Mouse (Mus musculus): ENCODE results near the gene Tada2a. TPM values are rescaled to one million over a fixed set of nuclear protein-coding genes. Genes with fewer than 3 reads are reported as not detected.

Gene Tada2a
- total RNA-seq, 2 experiments from 2014 or later = 6.6 to 8.3 TPM

DNA sequence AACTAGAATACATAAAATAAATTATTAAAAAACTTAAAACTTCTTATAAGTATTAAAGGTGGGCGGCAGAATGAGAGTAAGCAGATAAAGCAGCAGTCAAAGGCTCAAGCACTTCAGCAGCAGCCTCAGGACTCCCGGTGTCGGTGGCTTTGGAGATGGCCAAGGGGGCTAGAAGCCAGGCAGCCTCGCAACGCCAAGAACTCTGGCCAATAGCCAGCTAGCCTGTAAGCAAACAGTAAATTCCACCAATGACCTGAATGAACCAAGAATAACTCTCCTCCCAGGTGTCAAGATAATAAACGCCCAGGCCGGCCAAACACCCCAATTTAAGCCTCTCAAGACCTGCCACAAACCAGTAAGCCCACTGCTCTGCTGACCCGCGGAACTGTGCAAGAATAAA lies 13.8 kb downstream of the Tada2a start:
- peak; percentile 66 for DNase-seq

DNA sequence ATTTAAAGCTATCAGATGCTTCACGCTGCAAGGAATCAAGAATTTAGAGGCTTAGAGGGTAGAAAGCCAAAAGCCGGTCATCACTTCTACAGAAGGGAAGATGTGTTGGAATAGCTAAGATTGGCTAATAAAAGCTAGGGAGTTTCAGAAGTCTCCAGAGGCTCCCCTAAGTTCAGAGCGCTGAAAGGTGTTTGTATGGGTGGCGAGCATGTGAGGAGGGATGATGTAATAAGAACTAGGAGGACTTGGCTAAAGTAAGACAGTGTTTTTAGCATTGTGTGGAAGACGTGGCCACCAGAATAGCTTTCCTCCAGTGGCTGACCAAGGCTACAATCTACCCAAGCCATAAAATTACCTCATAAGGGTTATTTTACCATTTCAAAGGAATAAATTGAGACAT lies 15.8 kb downstream of the Tada2a start:
- DNase-seq = peak in 1 of 2 experiments; percentile 7

DNA sequence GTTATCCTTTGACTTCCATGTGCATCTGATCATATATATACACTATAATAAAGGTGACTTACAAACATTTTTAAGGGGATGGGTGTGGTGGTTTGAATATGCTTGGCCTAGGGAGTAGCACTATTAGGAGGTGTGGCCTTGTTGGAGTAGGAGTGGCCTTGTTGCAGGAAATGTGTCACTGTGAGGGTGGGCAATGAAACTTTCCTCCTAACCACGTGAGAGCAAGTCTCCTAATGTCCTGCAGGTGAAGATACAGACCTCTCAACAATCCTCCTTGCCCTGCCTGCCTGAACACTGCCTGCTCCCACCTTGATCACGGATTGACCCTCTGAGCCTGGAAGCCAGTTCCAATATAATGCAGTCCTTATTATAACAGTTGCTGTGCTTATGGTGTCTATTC lies 22.3 kb downstream of the Tada2a start:
- DNase-seq = no peak

DNA sequence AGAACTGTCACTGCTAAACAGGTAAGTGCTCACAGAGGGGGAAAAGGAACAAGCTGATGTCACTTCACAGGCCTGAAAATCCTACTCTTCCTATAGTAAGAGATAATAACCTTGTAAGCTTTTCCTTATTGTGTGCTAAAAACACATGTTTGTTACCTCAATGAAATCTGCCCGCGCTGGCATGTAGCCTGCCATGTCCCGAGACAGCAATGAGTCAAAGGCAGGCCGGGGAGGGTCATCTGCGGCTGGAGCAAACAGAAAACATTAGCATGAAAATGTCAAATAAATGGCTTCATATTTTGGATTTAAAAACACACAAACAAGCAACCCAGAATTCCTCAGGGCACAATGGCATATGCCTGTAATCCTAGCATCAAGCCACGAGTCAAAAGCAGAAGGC lies 25.4 kb downstream of the Tada2a start:
- no peak for DNase-seq

DNA sequence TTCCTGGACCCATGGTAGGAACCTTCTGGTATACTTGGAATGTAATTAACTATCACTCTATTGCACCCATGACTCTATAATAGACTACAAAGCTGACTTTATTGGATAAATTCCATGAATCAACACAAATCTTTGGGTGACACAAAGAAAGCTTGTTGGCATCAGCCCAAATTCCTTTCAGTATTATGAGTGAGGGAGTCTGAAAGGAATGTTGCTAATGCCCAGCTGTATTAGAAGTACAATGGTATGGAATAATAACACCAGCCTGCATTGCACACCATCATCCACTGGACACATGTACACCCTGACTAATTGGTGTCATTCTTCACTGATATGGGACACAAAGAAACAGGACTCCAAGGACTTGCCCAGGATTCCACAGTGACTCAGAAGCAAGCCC lies 28.2 kb downstream of the Tada2a start:
- no peak for DNase-seq

DNA sequence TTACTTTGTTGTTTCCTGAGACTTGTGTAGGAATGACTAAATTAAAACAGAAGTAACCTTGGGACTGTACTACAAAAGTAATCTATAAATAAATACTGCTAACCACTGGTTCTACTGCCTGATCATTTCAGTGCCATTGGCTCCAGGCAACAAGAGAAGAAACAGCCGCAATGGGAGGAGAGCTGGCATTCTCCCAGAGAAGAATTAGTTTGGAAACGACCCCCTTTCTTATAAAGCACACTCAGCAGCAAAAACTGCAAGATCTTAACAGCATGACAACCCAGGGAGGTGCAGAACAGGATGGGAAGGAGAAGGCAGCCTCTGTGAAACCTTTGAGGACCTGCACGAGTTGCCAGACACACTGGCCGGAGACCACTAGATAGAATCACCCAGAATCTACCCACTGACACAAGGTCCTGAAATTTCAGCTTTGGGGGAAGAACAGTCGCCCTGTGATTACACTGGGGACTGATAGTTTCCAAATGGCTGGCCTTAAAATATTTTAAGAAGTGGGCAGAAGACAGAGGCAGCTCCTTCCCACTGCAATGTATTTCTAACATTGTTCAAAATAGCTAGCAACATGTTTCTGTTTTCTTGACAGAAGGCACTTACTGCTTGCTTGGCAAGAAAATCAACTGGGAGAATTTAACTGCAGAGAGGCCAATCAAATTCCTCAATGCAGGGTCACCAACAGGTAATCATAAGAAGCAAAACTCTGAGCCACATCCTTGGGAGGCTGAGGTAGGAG lies 32.0 kb downstream of the Tada2a start:
- DNase-seq = no peak

DNA sequence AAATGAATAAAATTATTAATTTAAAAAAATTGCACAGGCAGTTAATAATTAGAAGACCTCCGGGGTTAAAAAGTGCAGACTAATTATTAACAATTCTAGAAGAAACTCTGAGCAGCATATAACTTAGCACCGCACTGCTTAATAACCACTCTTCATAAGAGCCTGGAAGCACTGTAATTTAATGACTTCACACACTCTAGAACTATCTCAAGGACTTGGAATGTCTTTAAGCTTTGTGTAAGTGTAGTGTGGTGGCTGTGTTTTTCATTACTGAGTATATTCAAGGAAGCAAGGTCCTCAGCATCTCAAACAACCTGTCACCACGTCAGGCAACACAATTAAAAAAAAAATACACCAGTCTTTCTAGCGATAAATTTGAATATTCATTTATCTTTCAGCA lies 34.3 kb downstream of the Tada2a start:
- DNase-seq = no peak

DNA sequence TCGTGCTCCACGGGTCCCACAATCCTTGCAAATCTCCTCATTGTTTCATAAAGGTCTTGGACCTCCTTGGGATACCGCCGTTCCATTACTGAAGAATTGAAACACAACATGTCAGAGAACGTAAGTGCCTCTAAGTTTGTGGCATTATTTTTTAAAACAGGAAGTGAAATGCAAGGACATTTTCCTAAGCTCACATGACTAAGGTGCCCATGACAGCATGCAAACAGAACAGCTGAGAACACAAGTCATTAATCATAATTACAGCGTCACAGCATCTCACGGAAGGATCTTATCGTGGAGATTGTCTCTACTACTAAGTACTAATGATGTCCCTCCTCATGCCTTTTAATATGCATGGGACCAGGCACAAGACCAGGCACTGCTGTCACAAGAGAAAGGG lies 38.8 kb downstream of the Tada2a start:
- no peak for DNase-seq

DNA sequence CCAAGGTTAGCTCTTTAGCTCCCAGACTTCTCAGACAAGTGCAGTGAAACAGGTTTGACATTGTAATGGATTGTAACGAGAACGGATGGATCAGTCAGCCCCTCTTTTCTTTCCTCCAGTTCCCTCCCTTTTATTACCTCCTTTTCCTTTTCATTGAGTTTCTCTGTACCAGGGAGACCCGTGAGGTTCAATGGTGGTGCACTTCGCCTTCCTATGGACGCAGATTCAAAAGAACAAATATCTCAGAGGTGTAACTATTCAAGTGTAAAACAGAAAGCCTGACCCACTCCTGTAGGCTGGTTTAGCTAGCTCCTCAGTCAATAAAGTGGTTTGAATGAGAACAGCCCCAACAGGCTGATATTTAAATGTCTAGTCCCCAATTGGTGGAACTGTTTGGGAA lies 47.5 kb downstream of the Tada2a start:
- no peak for DNase-seq

DNA sequence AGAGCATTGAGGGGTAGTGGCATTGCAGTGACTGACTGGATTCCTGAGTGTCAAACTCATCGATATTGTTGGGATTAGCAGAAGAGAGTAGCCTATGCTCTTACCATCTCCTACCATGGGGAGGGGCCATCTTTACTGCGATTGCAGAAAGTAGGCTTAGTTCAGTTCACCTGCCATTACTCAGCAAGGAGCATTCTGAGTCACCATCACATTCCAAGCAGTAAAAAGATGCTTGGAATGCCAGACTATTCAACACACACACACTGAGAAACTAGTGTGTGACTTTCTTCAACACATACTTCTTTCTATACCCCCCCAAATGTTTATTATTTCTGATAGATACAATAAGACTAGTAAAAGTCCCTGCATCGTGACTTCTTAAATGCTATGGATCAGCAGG lies 49.1 kb downstream of the Tada2a start:
- DNase-seq = no peak

DNA sequence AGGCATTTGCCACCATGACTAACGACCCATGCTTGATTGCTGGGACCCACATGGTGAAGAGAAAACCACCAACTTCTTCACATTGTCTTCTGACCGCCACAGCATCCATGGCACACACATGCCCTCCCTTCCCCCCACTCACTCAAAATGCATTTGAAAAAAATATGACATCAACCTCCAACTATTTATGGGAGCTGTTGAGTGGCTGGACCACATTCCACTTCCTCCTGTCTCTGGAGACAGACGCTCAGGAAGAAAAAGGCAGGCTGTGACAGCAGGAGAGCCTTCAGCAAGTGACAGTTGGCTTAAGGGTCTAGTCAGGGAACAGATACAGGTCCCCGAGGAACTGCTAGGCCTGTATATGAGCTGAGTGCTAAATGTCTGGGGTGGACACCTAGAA lies 49.5 kb downstream of the Tada2a start:
- DNase-seq = no peak

DNA sequence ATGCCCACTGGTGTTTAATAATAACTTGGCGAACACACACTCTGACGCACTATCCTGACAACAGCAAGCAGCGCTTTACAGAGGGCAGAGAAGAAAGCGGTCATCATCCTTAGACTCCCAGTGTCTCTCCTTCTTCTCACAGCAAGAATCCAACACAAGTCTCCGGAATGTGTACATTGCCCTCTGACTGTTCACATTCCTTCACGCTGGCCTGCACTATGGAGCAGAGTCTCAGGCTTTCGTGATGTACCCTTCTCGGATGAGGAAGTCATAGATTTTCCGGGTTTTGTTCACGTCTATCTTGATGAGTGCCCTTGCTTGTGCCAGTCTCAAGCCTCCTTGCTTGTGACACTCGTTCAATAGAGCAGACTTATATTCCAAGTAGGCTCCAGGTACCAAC lies 50.0 kb downstream of the Tada2a start:
- no peak for DNase-seq

DNA sequence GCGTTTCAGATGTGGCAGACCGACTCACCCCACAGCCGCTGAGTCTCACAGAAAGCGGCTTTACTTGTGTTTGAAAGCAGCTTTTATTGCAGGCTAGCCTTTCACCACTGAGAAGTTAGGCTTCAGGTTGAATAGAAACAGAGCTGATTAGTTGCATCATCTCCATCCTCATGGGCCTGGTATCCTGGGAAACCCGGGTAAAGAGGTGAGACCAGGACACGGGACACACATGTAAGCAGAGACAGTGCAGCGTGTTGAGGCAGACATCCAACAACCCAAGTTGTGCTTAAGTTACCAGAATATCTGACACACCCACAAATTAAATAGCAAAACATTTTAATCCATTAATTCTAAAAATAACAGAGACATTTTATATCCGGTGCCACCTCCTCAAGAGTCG lies 50.8 kb downstream of the Tada2a start:
- DNase-seq = no peak

DNA sequence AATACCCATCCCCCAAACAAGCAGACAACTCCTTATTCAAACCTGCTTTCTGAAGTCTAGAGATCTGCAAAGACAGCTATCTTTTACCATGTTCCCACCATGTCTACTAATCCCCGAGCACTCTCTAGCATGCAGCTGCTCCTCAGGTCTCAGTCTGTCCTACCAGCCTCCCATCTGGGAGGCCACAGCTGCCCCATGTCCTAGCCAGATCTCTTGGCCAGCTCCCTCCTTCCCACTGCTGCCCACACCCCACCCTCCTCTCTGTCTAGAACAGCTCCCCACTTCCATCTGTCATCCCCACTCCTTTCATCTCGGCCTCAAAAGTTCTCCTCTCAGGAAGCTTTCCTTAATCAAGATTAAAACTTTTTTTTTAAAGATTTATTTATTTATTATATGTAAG lies 52.4 kb downstream of the Tada2a start:
- no peak for DNase-seq

DNA sequence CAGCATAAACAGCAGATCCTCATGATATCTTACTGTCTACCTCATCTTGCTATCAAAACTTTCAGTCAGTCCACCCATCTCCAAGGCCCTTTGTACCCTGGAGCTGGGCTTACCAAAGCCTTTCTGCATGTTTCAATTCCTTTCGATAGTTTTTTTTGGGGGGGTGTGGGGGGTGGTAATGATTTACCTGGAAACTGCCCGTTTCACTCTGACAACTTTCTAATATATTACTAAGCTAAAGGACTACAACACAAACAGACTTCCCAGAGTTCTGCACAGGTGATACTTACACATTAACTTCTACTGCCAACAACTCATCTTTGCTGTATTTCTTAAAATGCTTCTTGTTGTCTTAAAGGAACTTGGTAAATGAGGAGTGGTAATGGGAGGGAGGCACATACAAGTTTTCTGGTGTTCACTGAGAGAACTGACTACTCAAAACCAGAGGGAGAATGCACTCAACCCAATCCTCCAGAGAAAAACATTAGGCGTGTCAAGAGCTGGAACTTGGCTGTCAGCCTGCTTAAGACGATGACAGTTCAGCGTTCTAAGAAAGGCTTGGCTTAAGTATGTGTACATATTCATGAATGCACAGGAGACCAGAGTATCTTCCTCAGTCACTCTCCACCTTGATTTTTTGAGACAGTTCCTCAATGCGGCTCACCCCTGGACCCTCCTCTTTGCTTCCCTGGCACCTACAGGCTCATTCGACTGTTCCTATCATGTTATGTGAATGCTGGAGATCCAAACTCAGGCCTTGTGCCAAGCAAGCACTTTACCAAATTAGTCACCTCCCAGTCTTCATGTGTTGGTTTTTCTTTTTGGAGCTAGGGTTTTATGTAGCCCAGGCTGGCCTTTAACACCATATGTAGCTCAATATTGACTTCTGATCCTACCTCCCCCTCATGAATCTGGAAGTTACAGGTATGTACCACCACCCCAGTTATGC lies 55.3 kb downstream of the Tada2a start:
- DNase-seq = peak; percentile 29 to 34

DNA sequence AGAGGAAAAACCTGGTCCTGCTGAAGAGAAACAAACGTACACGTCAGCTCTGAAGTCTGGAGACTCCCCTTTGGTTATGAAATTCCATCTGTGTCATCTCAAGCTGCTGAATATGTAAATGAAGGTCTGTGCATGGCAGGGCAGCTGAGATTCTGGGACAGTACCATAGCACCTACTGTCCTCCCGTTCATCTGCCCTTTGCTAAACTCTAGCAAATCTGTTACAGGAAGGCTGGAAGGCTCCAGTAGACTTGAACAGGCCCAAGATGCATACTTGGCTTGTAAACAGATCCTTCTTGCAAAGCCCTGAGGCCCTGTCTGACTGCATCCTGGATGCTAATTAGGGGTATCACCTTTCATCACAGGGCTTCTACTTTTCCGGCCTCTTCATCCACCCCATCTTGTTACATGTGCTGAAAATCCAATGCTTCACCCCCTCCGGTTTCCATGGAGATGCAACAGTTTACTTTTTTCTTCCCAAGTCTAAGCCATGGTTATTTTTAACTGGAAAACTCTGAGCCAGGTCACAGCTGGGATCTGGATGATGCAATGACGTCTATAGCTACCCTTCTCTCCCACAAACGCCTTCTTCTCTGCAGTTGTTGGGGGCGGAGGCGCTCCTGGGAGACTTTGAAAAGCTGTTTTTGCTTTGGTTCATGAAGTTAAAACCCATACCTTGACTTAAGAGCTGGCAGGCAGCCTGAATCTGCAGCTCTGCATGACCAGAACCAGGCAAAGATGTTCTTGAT lies 56.3 kb downstream of the Tada2a start:
- DNase-seq = peak; percentile 57 to 61

DNA sequence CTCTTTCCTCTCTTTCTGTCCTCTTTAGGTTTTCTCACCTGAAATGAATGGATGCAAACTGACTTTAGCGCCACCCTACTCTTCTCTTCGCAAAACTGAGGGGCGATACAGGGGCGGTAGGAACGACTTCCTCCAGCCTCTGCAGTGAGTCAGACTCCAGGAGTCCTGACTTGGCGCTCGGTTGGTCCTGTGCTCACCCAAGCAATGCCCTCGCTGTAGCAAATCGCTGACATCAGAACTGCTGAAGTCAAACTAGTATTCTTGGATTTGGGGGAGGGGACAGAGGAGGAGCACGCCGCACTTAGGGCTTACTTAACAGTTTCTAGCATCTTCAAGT lies 60.4 kb downstream of the Tada2a start, which contains the start of gene Dusp14:
Gene Dusp14 (minus strand): TSS at position 228 of the 337 bp plus-strand sequence.
- no peak for DNase-seq

DNA sequence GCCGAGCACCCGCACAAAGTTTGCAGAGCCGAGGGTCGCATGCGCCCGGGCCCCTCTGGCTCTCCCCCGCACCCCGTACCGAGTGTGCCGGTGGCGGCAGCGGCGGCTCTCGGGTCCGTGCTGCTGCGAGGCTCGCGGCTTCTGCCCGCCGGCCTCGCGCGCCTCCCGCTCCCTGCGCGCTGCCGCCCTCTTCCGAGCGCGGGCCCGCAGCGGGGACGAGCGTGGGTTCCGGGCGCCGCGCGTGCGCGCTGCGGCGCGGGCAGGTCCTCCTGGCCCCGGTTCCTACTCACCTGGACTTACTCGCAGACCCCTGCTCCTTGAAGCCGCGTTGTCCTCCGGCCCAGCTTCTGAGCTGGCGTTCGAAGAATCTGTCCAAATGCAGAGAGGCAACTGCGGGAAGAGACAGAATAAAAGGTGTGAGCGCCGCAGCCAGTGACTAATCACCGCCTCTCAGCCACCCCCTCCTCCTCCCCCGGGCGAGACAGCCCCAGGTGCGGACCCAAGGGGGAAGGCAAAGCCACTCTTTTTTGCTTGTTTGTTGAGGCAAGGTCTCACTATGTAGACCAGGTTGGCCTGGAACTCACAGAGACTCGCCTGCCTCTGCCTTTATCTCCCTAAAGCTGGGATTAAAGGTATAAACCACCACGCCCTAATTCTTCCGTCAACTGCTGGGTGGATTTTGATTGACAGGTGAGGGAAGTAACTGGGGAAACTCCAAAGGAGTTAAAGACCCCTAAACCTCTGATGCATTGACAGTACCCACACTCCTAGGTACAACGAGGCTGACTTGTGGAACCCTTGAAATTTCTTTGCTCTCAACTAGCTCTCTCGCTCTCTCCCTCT lies 61.0 kb downstream of the Tada2a start:
- peak; percentile 48 to 68 for DNase-seq

DNA sequence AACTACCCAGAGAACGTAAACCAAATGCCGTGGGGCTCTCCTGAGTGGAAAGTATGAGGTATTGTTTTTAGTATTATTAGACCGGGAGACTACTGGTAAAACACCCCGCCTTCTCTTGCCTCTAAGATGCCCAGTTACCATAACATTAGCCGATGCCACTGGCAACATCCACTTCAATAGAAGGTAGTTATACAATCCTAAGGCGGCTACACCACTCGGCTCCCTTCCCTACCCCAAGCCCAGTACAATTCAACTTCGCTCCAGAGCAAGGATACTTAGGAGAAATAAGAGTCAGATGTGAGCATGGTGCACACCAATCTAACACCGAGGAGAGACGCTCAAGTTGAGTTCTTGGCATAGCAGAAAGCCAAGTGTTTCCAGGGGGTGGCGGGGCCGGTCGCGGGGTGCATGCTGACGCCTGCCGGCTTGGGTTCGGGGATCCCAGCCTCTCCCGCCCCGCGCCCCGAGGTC lies 61.6 kb downstream of the Tada2a start:
- DNase-seq = peak in 1 of 2 experiments; percentile 61

DNA sequence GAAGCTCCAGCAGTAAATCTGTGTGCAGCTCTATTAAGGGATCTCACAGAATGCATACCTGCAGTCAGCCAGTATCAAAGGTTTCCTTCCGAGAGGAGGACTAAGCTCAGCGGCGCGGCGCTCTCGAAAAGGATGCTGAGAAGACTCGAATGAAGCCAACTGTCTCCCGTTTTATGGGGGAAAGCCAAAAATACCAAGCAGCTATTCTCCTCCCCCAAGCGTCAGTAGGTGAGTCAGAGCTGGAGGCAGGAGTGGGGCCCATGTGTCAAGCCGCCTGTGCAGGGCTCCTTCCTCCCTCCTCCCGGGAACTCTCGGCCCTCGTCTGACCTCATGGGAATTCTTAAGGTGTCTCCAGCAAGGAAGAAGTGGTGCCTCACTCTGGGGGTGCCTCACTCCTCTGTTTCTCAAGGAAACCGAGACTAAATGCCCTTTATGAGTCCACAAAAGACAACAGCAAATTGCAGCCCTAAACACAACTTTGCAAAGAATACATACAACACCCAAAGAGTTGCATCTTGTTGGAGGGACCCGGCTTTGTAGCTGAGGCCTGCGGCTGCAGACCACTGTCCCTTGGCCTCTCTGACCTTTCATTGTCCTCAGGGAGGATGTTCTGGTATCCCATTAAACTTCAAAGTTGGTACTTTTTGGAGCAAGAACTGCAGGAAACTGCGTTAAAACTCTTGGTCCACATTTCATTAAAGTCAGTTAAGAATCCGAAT lies 62.3 kb downstream of the Tada2a start:
- peak; percentile 45 to 51 for DNase-seq

DNA sequence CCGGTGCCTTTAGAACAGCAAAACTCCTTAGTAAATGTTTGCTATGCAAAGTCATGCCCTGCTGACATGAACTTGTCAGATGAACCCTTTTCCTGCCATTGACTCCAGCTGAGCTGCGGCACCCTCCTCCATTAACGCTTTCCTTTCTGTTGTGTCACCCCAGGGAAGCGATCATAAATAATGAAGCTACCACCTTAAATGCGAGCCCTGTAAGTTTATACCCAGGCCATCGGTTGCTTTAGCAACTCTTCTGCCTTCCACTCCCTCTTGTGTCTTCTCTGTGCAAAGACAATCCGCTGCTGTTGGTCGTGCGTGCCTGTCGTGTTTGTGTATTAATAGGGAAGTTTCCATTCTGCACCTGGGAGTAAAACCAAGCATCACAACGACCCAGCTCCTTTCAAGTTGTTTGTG lies 63.3 kb downstream of the Tada2a start:
- peak in 1 of 2 experiments; percentile 22 for DNase-seq

Data from heart, adult 18-20 months (tissue).